Mouse (Mus musculus): ENCODE data around the gene Vmn1r137. TPM values are rescaled to one million over a fixed set of nuclear protein-coding genes. Genes with fewer than 3 reads are reported as not detected.
"Not testable (repeated sequence)": the region's sequence is repeated elsewhere in the genome, so short reads cannot be mapped to it uniquely, and the experiment has no call there.

The Vmn1r137 gene
- not detected in 2 replicates for polyA plus RNA-seq (2016; fragmentation: Nextera tagmentation; extraction: Ambion mirVana)

- not testable (repeated sequence) for H3K4me1 ChIP-seq
These were observed at the start of gene Vmn1r137 for GRCm38 (mm10) chr7:21994287-21994686. TSS of gene Vmn1r137 (plus strand) at chr7:21994587.

DNA sequence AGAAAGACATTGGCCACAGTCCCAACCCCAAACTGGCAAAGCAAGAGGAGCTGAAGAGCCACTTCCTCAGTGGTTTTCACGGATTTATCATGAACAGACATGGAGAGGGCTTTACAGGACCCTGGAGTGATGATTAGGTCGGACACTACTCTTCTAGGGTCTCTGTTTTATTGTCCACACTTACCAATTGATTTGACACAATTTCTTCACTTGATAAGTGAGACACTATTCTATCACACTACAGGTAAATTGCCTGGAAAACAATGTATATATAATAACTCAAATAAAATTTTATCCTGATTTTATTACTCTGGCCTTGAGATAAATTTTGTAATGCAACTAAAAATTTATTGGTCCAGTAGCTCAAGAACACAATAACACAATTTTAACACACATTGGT lies 34.4 kb downstream of the Vmn1r137 start, which contains the start of gene Vmn1r138:
Vmn1r138 (minus strand) TSS at position 101 of the 400 bp plus-strand sequence.
- H3K4me1 ChIP-seq; H3K27me3 ChIP-seq (ENCODE audit: low read depth, poor library complexity, severe bottlenecking); H3K27ac ChIP-seq; H3K9me3 ChIP-seq (replicated peaks); H3K36me3 ChIP-seq; H3K4me3 ChIP-seq; DNase-seq (ENCODE audit: low spot score): not testable (repeated sequence)
- WGBS = no CpG with 5 or more reads among the region's 2 CpGs

More at GRCm38 (mm10) chr7:21994287-21994686, at the start of gene Vmn1r137:
- WGBS = no CpG with 5 or more reads among the region's 3 CpGs
- not testable (repeated sequence) for H3K27ac ChIP-seq; DNase-seq (ENCODE audit: low spot score); H3K9me3 ChIP-seq (replicated peaks); H3K4me3 ChIP-seq; H3K27me3 ChIP-seq (ENCODE audit: low read depth, poor library complexity, severe bottlenecking); H3K36me3 ChIP-seq

Other genes with a start within 250 kb of the Vmn1r137 start
- not detected in 2 replicates for gene Gm4175, start 233.1 kb upstream of the Vmn1r137 start, polyA plus RNA-seq (2016; fragmentation: Nextera tagmentation; extraction: Ambion mirVana)
- not detected in 2 replicates for gene Gm4177, start 197.9 kb upstream of the Vmn1r137 start, polyA plus RNA-seq (2016; fragmentation: Nextera tagmentation; extraction: Ambion mirVana)
- not detected in 2 replicates for gene Vmn1r135, start 162.2 kb upstream of the Vmn1r137 start, polyA plus RNA-seq (2016; fragmentation: Nextera tagmentation; extraction: Ambion mirVana)
- not detected in 2 replicates for gene Gm5725, start 150.3 kb upstream of the Vmn1r137 start, polyA plus RNA-seq (2016; fragmentation: Nextera tagmentation; extraction: Ambion mirVana)
- not detected in 2 replicates for gene Gm5891, start 73.3 kb upstream of the Vmn1r137 start, polyA plus RNA-seq (2016; fragmentation: Nextera tagmentation; extraction: Ambion mirVana)
- gene Vmn1r138, start 34.3 kb downstream of the Vmn1r137 start, polyA plus RNA-seq (2016; fragmentation: Nextera tagmentation; extraction: Ambion mirVana) = not detected in 2 replicates
- not detected in 2 replicates for gene Gm6176, start 61.7 kb downstream of the Vmn1r137 start, polyA plus RNA-seq (2016; fragmentation: Nextera tagmentation; extraction: Ambion mirVana)
- not detected in 2 replicates for gene Vmn1r139, start 74.5 kb downstream of the Vmn1r137 start, polyA plus RNA-seq (2016; fragmentation: Nextera tagmentation; extraction: Ambion mirVana)
- gene Gm16451, start 123.7 kb downstream of the Vmn1r137 start, polyA plus RNA-seq (2016; fragmentation: Nextera tagmentation; extraction: Ambion mirVana) = not detected in 2 replicates
- gene Gm10666, start 140.2 kb downstream of the Vmn1r137 start, polyA plus RNA-seq (2016; fragmentation: Nextera tagmentation; extraction: Ambion mirVana) = not detected in 2 replicates
- gene Vmn1r142, start 169.4 kb downstream of the Vmn1r137 start, polyA plus RNA-seq (2016; fragmentation: Nextera tagmentation; extraction: Ambion mirVana) = not detected in 2 replicates
- not detected in 2 replicates for gene Vmn1r143, start 194.8 kb downstream of the Vmn1r137 start, polyA plus RNA-seq (2016; fragmentation: Nextera tagmentation; extraction: Ambion mirVana)
- gene Gm8653, start 206.7 kb downstream of the Vmn1r137 start, polyA plus RNA-seq (2016; fragmentation: Nextera tagmentation; extraction: Ambion mirVana) = not detected in 2 replicates
- not detected in 2 replicates for gene Gm8453, start 234.9 kb downstream of the Vmn1r137 start, polyA plus RNA-seq (2016; fragmentation: Nextera tagmentation; extraction: Ambion mirVana)

Data from limb, embryonic 10.5 days (tissue).